Mouse (Mus musculus) megakaryocyte, adult 5-6 weeks (primary cell): ENCODE measurements around the gene Rgma. TPM values are rescaled to one million over a fixed set of nuclear protein-coding genes. Genes with fewer than 3 reads are reported as not detected.

ENCODE experiments used
- ATAC-seq: 2 replicates; pipeline ENCODE4 v1.8.0; 2016; ENCODE audit warnings: mild to moderate bottlenecking, inconsistent platforms; ENCODE audit not compliant: poor library complexity, severe bottlenecking
- total RNA-seq, 2 experiments: library from RNA; stranded (forward) in 1 of 2; stranded (reverse) in 1 of 2; fragments of 153-499, 151-499 nt in 1 of 2; fragments of 221-1000, 200-1000 nt in 1 of 2; gene quantifications; 2 replicates each; pipeline versions ENCODE4 v1.2.3 to v1.2.4; 2015 to 2017

The Rgma gene
- total RNA-seq (2015) (not detected in 2 replicates), total RNA-seq (2017) (not detected in 2 replicates)

DNA sequence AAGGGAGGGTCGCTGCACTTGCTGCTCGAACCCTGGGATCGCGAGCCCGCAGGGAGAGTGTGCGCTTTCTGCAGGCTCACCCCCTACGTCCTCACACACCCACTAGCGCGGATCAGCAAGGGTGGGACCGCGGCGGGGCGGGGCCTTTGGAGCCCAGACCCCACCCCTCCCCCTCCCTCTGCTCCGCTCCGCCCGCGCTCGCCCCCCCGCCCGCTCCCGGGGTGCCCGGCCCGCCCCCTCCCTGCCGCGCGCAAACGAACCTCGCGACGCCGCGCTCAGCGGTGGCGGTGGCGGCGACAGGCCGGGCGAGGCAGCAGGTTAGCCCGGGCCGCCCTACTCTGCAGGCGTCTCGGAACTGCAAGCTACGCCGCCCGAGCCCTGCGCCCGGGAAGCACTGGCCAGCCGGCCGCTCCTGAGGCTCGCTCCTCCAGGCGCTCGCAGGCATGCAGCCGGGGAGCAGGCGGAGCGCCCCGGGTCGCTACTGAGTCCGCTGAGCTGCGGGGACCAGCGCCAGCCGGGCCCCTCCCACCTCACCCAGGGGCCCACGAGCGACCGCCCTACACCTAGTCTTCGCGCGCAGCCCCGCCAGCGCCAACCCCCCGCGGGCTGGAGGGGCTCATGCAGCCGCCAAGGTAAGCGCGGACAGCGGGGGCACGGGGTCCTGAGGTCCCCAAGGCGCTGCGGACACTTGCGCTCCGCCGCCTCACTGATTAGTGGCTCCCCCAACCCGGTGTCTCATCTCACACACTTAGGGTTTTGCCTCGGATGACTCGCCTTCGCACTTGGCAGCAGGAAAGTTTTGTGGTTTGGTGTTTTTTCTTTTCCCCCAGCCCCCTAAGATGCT, at the start of gene Rgma:
Rgma (plus strand) TSS at position 253 of the 844 bp plus-strand sequence.
- no peak for ATAC-seq

DNA sequence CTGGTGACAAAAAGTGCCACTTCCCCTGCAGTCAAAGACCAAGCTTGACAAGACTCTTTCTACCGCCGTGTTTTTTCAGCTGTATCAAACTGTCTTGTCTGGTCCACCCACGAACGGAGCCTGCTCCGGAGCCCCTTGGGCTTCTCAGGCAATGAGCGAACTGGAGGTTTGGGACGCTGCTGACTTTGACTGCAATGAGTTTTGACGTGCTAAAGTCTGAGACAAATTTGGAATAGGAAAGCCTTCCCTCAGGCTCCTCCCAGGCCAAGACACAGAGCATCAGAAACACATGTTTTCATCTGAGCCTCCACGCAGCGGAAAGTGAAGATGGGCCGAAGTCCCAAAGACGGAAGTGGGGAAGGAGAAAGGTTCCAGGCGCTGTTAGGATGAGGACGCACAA, 49.1 kb upstream of the Rgma start:
- no peak for ATAC-seq

DNA sequence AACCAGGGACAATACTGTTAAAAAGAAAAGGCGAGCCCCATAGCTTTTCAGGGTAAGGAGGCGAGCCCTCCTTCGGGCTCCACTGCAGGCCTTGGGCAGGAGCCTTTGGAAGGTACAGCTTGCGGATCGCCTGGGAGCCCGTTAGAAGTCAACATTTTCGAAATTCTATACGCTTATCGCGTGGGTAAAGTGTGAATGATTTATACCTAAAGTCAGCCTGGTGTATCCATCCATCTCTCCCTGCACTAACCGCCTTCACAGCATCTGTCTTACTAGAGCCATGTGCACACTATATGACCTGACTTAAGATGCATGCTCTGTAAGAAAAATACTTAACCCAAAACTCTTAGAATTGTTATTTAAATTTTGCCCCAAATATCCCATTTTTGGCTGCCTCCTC, 48.6 kb upstream of the Rgma start:
- ATAC-seq: no peak

DNA sequence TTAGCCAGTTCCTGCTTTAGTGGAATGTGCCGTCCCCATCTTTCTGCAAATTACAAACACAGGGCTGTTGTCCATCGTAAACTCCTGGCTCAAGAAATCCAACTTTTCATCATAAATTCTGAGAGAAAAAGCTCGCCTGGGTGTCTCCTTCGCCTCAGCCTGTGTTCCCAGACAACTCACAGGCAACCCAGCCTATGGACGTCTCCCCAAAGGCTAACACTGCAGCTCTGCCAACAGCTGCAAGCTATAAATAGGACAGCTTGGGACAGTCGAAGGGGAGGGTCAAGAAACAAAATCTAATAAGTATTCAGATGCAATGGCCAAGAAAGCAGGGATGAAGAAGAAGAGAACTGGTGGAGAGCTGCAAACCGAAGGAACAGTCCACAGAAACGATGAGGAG, 48.1 kb upstream of the Rgma start:
- no peak for ATAC-seq

DNA sequence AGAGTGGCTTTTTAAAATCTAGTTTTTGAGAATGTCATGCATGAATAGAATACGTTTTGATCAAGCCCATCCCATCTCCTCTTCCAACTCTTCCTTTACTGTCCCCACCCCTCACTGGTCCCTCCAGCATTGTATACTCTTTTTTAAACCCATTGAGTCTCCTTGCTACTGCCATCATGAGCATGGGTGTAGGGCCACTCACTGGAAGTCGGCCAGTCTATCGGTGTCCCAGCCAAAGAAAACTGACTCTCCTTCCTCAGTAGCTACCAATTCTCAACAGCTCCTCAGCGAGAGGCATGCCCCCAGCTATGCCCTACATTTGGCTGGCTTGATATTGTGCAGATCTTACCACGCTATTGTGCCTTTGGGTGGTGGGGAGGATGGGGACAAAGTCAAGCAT, 47.7 kb upstream of the Rgma start:
- no peak for ATAC-seq

DNA sequence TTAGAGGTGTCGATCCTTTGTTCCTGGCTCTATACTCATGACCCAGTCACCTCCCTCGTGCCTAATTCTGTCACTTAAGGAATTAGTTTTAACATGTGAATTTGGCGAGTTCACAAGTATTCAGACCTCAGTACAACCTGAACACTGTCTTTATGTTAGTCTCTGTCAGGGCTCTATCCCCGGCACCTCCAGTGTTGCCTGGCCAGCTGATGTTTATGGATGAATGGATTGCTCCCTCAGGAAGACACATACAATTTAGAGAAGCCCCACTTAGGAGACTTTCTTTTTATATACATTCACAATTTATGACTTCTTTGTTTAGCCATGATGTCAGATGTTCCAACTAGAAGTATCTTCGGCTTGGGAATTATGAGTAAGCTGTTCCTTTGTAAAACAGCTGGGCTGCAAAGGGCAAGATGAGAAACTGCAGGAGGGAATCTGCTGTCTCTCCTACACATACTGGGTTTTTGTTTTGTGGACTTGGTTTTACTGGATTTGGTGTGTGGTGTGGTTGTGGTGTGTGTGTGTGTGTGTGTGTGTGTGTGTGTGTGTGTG, 46.6 kb upstream of the Rgma start:
- ATAC-seq: no peak

DNA sequence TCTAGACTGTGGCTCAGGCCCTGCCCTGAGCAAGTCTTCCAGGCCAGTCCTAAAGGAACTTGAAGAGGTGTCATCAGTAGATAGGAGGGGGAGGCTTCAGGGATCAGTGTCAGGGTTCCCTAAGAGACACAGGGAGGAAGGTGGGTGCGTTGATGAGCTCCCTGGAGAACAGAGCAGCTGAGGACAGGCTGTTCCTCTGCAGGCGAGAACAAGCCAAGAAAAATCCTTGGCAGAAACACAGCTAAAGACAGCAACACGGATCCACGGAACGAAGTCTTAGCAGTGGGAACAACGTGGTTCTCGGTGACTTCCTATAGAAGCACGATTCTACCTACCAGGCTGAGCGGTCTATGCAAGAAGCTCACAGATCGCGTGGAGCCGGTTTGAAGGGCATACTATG, 44.6 kb upstream of the Rgma start:
- ATAC-seq: no peak

DNA sequence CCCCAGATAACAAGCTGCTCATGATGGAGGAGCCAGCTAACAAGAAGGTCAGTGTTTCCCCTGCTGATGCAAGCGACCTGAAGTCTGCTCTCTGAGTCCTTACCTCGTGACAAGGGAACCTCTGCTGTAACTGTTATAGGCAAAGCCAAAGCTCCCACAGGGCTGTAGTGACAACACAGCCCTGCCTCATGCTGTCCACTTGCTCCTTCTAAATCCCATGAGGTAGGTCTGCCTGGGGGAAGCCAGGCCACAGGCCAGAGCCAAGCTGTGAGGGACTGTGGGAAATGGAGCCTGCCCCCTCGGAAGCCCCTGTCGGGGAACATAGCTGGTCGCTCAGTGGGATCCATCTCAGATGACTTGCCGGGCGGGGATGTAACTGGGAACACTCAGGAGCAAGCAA, 43.7 kb upstream of the Rgma start:
- ATAC-seq: no peak

DNA sequence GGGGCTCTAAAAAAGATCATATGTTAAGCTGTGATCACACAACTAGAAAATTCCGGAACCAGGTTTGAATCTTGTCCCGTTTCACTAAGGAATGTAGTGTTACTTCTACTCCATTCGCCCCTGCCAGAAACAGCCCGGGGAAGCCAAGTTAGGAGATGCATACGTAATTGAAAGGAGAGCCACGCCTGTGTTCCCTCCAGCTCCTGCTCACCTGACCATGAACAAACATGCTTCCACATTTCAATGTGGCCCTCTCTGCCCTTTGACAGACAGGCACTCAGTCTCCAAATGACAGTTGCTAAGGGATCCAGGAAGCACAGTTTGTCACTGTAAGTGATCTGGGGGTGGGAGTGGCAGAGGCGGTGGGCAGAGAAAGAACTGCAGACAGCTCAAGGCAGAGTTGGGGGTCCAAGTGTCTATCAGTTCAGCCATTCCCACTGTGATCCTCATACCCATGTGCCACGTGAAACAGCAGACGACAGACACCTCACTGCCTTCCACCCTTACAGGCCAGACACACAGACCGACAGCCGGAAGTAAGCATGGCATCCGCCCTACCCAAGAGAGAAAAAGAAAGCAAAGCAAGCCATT, 41.8 kb upstream of the Rgma start:
- no peak for ATAC-seq

DNA sequence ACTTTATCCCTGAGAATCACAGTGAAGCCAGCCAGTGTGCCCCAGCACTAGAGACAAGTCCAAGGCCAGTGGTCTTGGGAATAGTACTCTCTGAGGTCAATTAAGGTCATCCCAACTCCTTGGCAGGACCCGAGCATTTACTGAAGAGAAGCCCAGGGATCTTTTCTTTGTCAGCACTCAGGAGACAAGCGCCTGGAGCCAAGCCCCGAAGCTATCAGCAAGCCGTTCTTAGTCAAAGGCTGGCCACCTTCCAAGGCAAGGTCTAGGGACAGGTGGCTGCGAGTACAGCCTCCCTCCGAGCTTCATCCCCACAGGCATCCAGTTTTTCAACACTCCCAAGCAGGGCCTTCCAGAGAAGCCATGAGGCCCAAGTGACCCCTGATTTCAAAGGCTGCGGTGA, 40.4 kb upstream of the Rgma start:
- no peak for ATAC-seq

DNA sequence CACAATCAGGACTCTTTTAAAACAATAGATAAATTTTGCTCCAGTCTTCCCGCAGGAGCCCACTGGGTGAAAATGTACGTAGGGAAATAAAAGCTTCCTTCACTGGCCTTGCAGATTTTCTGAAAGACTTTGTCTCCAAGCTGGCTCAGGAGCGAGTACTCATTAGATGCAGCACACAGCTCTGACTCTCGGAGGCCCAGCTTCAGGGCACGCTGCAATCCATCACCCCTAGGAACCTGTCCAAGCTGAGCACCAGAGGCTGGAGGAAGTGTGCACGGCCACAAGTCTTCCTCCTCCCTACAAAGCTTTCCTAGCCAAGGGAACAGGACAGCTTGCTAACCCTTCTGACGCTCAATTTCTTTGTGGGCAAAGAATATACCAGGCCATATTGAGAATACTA, 38.9 kb upstream of the Rgma start:
- ATAC-seq: no peak

DNA sequence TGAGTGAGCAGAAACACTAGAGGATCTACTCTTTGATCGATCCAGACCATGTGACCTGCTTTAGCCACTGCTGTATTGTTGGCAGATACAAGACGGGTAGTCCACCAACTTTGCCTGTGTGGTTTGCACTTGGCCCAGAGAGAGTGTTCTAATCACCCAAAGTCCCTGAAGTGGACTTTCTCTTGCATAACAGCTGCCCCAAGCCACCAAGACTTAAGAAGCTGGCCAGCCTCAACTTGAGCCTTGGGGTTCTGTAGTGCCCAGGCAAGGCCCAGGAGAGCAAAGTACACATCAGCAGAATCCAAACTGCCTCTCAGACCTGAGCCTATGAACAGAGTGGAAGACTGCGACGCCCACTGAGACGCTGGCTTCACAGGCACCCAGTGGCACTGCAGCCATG, 37.0 kb upstream of the Rgma start:
- no peak for ATAC-seq

DNA sequence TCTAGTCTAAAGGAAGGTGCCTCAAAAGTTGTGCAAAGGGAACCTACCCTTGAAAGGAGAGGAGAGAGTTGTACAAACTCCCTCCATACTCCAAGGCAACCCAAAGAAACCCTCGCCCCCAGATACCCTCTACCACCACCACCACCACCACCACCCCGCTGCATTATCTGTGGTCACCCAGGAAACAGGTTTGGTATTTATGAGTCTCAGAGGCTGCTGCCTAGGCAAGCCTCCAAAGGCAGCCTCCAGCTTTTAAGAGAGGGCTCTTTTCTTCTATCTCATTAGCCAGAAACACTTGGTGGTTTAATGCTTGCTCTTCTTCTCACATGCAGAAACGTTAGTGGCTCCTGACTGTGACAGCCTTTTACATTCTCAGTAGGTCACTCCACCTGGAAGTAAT, 31.5 kb upstream of the Rgma start:
- ATAC-seq: no peak

DNA sequence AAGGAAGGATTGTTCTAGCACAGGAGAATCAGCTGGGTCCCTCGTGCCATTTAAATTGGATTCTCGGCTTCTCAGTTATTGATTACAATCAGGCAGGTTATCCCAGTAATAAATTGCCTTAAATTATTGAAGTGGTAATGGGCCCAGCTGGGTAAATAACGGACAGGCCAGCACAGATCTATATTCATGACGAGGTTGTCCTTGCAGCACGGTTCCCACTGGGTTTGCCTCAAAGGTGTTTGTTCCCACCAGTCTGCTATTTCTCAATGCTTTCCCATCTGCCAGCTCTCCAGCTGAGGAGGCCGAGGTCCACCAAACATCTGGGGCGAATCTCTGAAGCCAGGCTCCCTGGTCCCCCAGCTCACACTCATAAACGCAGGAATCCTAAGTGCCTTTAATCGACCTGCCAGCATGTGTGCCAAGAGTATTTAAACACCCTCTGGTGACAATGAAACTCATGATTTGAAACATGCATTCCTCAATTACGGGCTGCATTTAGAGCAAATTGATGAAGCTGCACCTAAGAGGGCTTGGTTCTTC, 26.7 kb upstream of the Rgma start:
- no peak for ATAC-seq

DNA sequence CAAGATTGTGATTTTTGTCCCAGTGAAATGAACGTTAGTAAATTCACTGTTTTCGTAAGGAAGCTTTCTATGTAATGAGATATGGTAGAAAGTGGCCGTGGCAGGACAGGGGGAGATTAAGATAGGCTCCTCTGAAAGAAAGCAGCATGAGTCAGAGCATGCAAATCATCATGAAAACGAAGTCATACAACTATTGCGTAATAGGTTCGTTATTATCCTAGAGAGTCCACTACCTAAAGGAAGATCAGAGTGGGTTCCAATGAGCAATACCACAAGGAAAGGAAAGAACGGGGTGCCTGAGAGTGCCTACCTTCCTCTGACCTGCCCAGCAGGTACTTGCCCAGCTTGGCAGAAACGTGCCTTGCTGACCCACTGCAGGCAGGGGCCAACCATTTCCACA, 26.2 kb upstream of the Rgma start:
- ATAC-seq: no peak

DNA sequence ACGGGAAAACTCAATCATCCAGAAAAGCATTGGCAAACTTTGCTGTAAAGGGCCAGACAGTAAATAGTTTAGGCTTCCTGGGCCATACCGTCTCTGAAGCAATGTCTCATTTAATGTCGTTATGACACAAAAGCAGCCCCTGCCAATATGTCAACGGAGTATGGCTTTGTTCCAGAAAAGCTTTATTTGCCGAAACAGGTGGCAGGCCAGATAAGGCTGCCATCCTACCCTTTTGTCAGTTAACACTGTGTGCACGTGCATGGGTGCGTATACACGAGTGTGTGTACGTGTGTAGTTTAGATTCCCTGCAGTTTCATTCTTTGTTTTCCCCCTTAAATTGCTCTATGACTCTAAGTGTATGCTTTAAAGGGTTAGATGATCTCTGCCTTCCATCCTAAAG, 20.1 kb upstream of the Rgma start:
- no peak for ATAC-seq

DNA sequence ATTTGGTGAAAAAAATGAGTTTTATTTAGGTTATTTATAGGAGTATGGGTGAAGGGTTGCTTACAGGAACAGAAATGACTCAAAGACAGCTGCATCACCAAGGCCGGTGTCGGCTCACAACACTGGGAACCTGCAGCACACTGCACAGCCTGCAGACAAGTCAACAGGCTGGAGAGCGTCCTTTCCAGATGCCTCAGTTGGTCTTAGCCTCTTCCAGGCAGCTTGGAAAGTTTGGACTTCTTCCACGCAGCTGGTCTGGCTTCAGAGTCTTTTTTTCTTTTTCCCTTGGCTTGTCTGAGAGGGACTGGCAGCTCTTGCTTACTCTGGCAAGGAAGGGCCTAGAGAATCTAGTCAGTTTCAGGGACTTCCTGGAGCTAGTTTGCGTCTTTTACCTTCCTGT, 18.4 kb upstream of the Rgma start:
- no peak for ATAC-seq

DNA sequence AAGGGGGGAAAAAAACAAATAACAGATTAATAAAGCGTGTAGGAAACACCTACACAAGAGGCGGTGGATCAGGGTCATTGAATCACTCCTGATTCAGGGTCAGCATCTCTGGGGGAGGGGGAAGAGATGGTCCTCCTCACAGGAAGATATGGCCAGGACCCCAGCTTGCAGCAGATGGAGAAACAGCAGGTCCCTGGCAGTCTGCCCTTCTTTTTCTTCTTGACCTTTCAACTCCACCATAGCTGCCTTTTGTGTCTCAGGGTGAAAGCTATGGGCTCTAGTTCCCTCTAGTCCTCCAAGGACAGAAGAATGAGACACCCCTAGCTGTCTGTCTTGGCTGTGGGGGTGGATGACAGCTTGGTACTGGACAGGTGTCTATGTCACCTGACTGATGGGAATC, 17.7 kb upstream of the Rgma start:
- no peak for ATAC-seq

DNA sequence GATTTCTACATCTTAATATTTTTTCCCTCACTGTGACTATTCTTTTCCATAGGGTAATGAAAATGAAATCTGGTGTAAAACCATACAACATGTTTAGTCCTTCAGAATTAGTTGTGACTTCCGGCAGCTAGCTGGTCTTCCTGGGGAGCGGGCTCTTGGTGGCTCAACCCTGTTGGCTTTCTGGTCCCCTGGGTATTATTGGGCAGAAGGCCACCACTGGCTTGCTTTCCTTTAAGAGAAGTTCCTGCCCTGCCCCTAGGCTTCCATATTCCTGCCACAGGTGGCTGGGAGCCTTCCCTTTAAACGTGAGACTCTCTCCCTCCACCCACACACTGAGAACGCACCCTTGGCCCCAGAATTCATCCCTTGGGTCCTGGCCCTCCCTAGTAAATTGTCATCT, 9.8 kb upstream of the Rgma start:
- no peak for ATAC-seq

DNA sequence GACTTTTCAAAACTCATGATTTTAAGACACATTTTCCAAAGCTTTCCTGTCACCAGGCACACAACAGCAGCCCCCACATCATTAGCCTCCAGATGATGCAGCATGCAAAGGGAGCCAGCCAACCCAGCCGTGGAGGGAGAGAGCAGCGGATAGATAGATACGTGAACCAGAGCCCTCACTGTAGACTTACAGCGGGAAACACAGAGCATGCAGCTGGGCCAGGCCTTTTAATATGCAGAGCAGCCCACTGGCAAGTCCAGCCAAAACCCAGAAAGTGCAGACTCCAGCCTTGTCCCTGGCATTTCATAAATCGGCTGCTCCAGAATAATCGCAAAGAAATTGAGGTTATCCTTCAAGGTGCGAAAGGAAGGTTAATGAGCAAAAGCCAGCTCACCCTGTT, 9.3 kb upstream of the Rgma start:
- no peak for ATAC-seq

DNA sequence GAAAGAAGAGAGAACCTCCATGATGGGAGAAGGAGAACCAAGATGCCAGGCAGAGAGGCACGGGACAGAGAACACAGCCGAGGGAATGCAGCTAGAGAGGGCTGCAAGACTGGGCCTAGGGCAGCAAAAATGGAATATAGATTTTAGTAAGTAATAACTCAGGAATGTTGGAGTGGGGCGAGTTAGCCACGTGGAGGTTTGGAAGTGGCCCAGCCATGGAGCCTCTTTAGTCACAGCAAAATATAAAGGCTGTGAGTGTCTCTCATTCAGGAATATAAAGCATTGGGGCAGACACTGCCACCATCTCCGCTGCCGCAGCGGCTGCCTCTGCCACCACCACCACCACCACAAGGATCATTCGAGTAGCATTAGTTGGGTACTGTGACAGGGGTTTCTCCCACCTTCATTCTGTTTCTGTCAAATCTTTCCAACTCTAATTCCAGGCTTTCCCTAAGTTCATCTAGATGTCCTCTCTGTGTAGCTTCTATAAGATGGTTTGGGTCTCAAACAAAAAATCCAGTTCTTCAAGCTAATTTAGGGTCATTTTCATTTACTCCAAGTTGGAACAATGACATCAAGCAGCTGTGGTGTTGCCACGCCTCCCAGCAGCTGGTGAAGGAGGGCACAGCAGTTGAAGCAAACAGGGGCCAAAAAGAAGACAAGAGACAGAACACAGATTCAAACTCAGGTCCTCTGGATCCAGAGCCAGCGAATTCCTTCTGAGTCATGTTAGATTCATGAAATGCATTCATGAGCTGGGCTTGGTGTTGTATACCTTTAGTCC, 7.4 kb upstream of the Rgma start:
- ATAC-seq: no peak
